Mouse (Mus musculus) frontal cortex, postnatal 10 days (tissue): ENCODE measurements around the gene Gm17655.
"Not testable (repeated sequence)": the region's sequence is repeated elsewhere in the genome, so short reads cannot be mapped to it uniquely, and the experiment has no call there.

ENCODE experiments used
- DNase-seq, 2 experiments: peaks; one replicate each; pipeline ENCODE4 v3.0.0; 2022; ENCODE audit warnings: low spot score in 2 of 2, mixed read lengths in 1 of 2

The Gm17655 gene

GRCm38 (mm10) chr5:110086161-110086866 lies 14.0 kb upstream of the Gm17655 start:
- DNase-seq, result no peak

- DNase-seq, result no peak
These were observed 10.6 kb upstream of the Gm17655 start for GRCm38 (mm10) chr5:110082961-110083360.

- DNase-seq, result peak; percentile 74 to 77
These were observed 14.5 kb downstream of the Gm17655 start for GRCm38 (mm10) chr5:110057637-110058408.

- peak; percentile 13 to 54 for DNase-seq
These were observed 48.5 kb downstream of the Gm17655 start for GRCm38 (mm10) chr5:110023694-110024427.

GRCm38 (mm10) chr5:110023273-110023672 lies 49.0 kb downstream of the Gm17655 start:
- no peak for DNase-seq

- not testable (repeated sequence) for DNase-seq
These were observed 56.5 kb downstream of the Gm17655 start for GRCm38 (mm10) chr5:110015775-110016174.
